Mouse (Mus musculus) liver, embryonic 16.5 days (tissue): ENCODE results near the gene Rab29. TPM values are rescaled to one million over a fixed set of nuclear protein-coding genes. Genes with fewer than 3 reads are reported as not detected.

ENCODE experiments used
- polyA plus RNA-seq: library from polyadenylated mRNA; unstranded; fragments of >200 nt; fragmentation: Nextera tagmentation; extraction: Ambion mirVana; gene quantifications from 2 replicates; pipeline ENCODE4 v1.2.1, GENCODE M21; 2015

Gene Rab29
- polyA plus RNA-seq, 1 experiment from 2014 or later = 9.4 TPM

Other genes with a start within 250 kb of the Rab29 start
- 29.5 and 33.8 TPM in 2 replicates for gene Ctse, start 228.9 kb upstream of the Rab29 start, polyA plus RNA-seq
- 0.96 and 1.3 TPM in 2 replicates for gene Rab7b, start 178.5 kb upstream of the Rab29 start, polyA plus RNA-seq
- 0.06 TPM in 1 of 2 replicates, not detected in the other for gene Slc26a9, start 123.2 kb upstream of the Rab29 start, polyA plus RNA-seq
- gene Pm20d1, start 69.8 kb upstream of the Rab29 start, polyA plus RNA-seq = 5.4 and 6.4 TPM in 2 replicates
- 1.0 and 1.2 TPM in 2 replicates for gene Slc41a1, start 39.7 kb upstream of the Rab29 start, polyA plus RNA-seq
- 25.1 and 27.4 TPM in 2 replicates for gene Nucks1, start 43.3 kb downstream of the Rab29 start, polyA plus RNA-seq
- gene Slc45a3, start 95.7 kb downstream of the Rab29 start, polyA plus RNA-seq = 3.0 and 3.2 TPM in 2 replicates
- gene Elk4, start 140.4 kb downstream of the Rab29 start, polyA plus RNA-seq = 8.6 and 10.0 TPM in 2 replicates
- gene Mfsd4a, start 200.8 kb downstream of the Rab29 start, polyA plus RNA-seq = 5.3 and 6.3 TPM in 2 replicates